Mouse (Mus musculus) brain, embryonic 14.5 days (tissue): ENCODE data around the gene Sept9.

Experiments used
- CTCF ChIP-seq: fragments of 200-500 bp; IDR thresholded peaks from 2 replicates; pipeline ENCODE4 v1.5.1; 2012; ENCODE audit warnings: inconsistent platforms, mild to moderate bottlenecking, moderate library complexity, borderline replicate concordance; ENCODE audit not compliant: insufficient read depth, insufficient read length; ENCODE audit errors: extremely low read depth
- POLR2A ChIP-seq: fragments of 200-500 bp; IDR thresholded peaks from 2 replicates; pipeline ENCODE4 v1.6.1; 2012; ENCODE audit warnings: mild to moderate bottlenecking, inconsistent platforms, borderline replicate concordance; ENCODE audit not compliant: poor library complexity, insufficient read depth, insufficient read length, severe bottlenecking; ENCODE audit errors: extremely low read depth

GRCm38 (mm10) chr11:117330951-117331254 lies 131.4 kb downstream of the Sept9 start:
- TF ChIP-seq CTCF, result no peak
- no peak for TF ChIP-seq POLR2A
